Mouse (Mus musculus): ENCODE data around the gene Ramac. TPM values are rescaled to one million over a fixed set of nuclear protein-coding genes. Genes with fewer than 3 reads are reported as not detected.

Gene Ramac
- polyA plus RNA-seq, 1 experiment from 2014 or later, result 125 TPM

DNA sequence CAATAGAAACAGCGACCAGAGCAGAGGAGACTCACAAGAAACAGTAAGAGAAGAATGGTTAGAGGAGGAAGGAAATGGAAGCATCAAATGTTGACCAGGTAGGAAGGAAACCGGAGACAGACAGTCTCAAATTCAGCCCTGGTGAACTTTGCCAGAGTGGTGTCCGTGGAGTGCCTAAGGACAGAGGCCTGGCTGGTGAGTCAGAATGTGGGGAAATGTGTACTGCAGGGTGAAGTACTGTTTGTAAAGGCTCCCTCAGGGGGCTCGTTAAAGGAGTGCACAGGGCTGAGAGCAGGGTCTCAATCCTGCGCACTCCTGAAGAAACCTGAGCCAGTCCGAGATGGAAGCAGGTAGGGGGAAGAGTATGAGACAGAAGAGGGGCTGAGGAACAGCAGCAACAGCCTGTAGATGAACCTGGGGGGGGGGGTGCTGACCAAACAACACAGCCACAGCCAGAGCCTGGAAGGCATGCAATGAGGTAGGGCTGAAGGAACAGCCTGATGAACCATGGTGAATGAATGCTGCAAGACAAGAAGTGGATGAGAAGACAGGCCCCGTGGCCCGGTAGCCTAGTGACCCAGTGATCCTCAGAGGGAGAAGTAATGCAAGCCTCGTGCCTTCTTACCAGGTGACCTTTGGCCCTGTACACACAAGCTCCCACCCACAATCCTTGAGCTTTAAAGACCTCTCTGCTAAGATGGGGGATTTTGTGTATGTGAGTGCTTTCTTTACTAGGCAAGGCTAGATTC, 27.3 kb upstream of the Ramac start:
- Histone ChIP-seq H3K27ac (no peak overlapping the region), H3K27me3 (no peaks in the 10 kb centered on the region), H3K4me1 (no peaks in the 10 kb centered on the region), H3K36me3 (no peaks in the 10 kb centered on the region), H3K9me3 (replicated peaks) (no peaks in the 10 kb centered on the region), H3K9ac (no peak overlapping the region), H3K4me3 (replicated peaks) (no peak overlapping the region), H3K4me2 (no peak overlapping the region)
- 57% methylated on average over 9 of the region's 9 CpGs for WGBS
- no peak for ATAC-seq (replicated peaks; ENCODE audit: low FRiP score)

DNA sequence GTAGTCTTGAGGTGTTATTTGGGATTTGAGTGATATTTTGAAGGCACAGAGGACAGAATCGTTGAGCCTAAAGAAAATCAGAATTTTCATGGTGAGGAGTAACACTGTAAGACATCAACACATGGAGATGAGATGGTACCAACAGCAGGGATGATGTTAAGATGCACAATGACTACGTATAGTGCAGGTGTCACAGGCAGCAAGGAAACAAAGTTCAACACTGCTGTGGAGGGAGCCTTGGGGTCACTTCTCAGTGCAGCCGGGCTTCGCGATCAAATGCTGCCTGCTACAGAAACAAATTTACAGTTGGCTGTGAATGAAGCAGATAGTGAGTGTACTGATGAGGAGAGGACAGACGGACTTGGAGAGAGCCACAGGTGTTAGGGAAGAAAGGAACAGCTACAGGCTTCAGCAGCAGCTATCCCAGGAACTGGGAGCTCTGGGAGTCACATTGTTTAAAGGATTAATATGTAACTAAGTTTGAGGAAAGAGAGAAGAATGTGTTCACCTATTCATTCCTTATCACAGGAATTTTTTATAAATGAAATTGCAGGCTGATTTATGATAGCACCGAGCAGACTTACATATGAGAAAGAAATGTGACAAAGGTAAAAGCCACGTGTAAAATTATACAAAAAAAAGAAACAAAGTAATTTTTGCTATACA, 23.9 kb upstream of the Ramac start:
- WGBS, result 71% methylated on average over 8 of the region's 8 CpGs
- no peak overlapping the region for H3K4me2 ChIP-seq
- H3K27me3 ChIP-seq, result no peaks in the 10 kb centered on the region
- H3K36me3 ChIP-seq, result no peaks in the 10 kb centered on the region
- no peak overlapping the region for H3K9ac ChIP-seq
- no peak overlapping the region for H3K4me3 ChIP-seq (replicated peaks)
- ATAC-seq (replicated peaks; ENCODE audit: low FRiP score), result no peak
- no peaks in the 10 kb centered on the region for H3K4me1 ChIP-seq
- H3K27ac ChIP-seq, result no peak overlapping the region
- no peaks in the 10 kb centered on the region for H3K9me3 ChIP-seq (replicated peaks)

DNA sequence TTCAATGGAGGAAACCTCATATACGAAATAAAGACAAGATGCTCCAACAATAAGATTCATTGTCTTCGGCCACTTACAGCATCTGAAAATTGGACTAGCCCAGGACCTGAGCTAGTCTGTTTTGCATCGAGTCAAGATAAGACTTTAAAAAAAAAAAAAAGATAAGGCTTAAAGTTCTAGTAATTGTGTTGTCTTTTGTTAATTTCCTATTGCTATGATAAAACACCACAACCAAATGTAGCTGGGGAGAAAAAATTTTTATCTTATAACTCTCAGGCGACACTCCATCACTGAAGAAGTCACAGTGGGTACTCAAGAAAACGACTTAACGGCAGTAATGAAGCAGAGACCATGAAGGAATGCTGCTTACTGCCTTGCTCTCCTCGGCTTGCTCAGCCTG, 22.7 kb upstream of the Ramac start:
- Histone ChIP-seq H3K27ac (no peak overlapping the region), H3K4me2 (no peak overlapping the region), H3K9ac (no peak overlapping the region), H3K9me3 (replicated peaks) (no peaks in the 10 kb centered on the region), H3K36me3 (no peaks in the 10 kb centered on the region), H3K4me1 (no peaks in the 10 kb centered on the region), H3K4me3 (replicated peaks) (no peak overlapping the region), H3K27me3 (no peaks in the 10 kb centered on the region)
- ATAC-seq (replicated peaks; ENCODE audit: low FRiP score), result no peak
- WGBS, result 90% methylated on average over 7 of the region's 7 CpGs

DNA sequence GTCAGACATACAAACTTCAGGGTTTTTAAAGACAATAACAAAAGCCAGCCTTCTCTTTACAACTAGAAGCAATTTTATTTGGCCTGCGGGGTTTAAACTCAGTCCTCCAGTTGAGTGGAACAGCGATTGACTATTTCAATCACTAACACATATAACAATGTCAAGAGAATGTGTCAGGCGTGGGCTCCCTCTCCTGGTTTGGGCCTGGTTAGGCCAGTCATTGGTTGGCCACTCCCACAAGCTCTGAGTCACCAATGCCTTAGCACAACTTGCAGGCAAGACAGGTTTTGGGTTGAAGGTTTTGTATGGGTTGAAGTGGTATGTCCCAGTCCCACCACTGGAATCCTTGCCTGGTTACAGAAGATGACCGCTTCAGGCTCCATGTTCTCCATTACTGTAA, 18.6 kb upstream of the Ramac start:
- 0 out of 2 replicates have a peak, but pooled peaks have one; percentile 15 for ATAC-seq (replicated peaks; ENCODE audit: low FRiP score)
- H3K9me3 ChIP-seq (replicated peaks), result no peaks in the 10 kb centered on the region
- no peaks in the 10 kb centered on the region for H3K4me1 ChIP-seq
- no peaks in the 10 kb centered on the region for H3K27me3 ChIP-seq
- no peak overlapping the region for H3K27ac ChIP-seq
- H3K36me3 ChIP-seq, result no peaks in the 10 kb centered on the region
- no peak overlapping the region for H3K9ac ChIP-seq
- WGBS, result 70% methylated on average over 4 of the region's 4 CpGs
- H3K4me2 ChIP-seq, result no peak overlapping the region
- no peak overlapping the region for H3K4me3 ChIP-seq (replicated peaks)

DNA sequence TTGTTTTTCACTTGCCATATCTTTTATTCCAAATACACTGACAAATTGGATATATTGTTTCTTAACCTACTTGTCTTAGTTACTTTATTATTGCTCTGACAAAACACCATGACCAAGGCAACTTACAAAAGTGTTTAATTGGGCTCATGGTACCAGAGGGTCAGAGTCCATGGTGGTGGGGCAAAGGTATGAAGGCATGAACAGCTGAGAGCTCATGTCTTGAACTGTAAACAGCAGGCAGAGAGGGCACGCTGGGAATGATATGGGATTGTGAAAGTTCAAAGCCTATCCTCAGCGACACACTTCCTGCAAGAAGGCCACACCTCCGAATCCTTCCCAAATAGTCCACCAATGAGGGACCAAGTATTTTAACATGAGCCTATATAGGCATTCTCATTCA, 14.8 kb upstream of the Ramac start:
- H3K36me3 ChIP-seq, result no peaks in the 10 kb centered on the region
- H3K9ac ChIP-seq, result no peak overlapping the region
- no peak overlapping the region for H3K4me3 ChIP-seq (replicated peaks)
- no peak overlapping the region for H3K27ac ChIP-seq
- H3K27me3 ChIP-seq, result no peaks in the 10 kb centered on the region
- H3K4me2 ChIP-seq, result no peak overlapping the region
- ATAC-seq (replicated peaks; ENCODE audit: low FRiP score), result no peak
- WGBS, result 88% methylated on average over 3 of the region's 3 CpGs
- no peaks in the 10 kb centered on the region for H3K4me1 ChIP-seq
- H3K9me3 ChIP-seq (replicated peaks), result no peaks in the 10 kb centered on the region

DNA sequence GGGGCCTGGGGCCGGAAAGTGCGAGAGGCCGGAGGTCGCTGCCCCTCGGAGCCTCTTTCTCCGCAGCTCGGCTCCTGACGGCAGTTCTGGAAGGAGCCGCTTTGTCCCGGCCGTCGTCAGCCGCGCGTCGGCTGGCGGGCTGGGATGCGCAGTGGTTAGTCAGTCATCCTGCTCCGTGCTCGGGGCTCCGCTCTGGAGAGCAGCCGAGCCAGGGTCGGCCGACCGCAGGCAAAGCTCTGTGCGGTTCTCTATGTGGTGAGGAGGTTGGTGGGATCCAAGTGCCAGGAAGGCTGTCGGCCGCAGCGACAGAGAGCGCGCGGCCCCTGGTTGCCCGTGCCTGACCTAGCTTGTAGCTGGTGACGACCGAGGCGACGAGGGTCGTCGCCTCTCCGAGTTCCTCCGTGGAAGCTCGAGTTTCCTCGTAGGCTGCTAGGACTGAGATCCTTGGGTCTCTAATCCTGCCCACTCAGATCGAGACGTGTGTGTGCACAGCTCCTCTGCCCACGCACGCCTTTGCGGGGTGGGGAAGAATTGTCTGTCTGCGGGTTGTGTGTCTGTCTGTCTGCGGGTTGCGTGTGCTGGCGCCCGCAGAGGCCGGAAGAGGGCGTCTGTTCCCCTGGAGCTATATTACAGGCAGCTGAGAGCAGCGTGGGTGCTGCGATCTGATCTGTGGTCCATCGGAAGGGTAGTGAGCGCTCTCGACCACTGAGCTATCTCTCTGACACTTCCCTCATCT, 553 bp downstream of the Ramac start:
- peak overlapping the region; percentile 92 for H3K9ac ChIP-seq
- no peaks in the 10 kb centered on the region for H3K9me3 ChIP-seq (replicated peaks)
- H3K4me3 ChIP-seq (replicated peaks), result peak overlapping the region; percentile 96
- peak overlapping the region; percentile 93 for H3K4me2 ChIP-seq
- 2% methylated on average over 60 of the region's 60 CpGs for WGBS
- peak overlapping the region; percentile 92 for H3K27ac ChIP-seq
- no peaks in the 10 kb centered on the region for H3K27me3 ChIP-seq
- H3K4me1 ChIP-seq, result peaks cover 18% of the 10 kb centered on the region
- ATAC-seq (replicated peaks; ENCODE audit: low FRiP score), result peak; percentile 82
- no peaks in the 10 kb centered on the region for H3K36me3 ChIP-seq

DNA sequence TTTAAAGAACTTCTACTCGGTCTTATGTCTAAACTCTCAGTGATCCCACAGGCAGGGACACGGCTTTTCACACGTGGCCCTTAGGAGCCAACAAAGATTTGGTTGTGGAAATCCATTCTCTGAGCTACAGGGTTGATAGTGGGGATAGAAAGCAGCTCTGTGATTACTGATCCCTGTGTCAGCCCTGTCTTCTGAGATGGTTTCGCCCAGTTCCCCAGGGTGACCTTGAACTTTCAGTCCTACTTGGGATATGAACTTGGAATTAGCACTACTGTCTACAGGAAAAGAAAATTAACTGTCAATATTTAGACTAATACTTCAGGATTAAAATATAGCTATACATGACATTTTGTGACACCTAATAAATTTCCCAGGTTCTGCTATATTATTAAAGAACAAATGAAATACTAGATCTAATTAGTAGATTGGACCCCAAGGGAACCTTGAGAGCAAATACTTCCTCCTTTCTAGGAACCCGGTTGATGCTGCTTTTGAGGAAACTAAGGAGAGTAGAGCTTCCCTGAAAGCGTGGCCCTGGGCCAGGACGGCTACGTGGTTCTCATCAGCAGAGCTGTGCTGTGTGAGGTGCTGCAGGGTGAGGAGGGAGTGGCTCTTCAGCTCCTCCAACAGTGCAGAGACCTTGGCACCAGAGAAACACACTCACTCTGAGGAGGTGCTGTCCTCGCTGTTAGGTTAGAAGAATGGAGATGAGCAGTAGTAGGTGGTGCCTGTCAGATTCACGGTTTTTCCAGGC, 10.2 kb downstream of the Ramac start:
- 78% methylated on average over 10 of the region's 10 CpGs for WGBS
- Histone ChIP-seq H3K9ac (no peak overlapping the region), H3K27ac (no peak overlapping the region), H3K9me3 (replicated peaks) (no peaks in the 10 kb centered on the region), H3K4me3 (replicated peaks) (no peak overlapping the region), H3K36me3 (no peaks in the 10 kb centered on the region; the same call in 1 of the 2 replicates), H3K27me3 (no peaks in the 10 kb centered on the region), H3K4me1 (no peaks in the 10 kb centered on the region), H3K4me2 (no peak overlapping the region)
- ATAC-seq (replicated peaks; ENCODE audit: low FRiP score), result no peak

DNA sequence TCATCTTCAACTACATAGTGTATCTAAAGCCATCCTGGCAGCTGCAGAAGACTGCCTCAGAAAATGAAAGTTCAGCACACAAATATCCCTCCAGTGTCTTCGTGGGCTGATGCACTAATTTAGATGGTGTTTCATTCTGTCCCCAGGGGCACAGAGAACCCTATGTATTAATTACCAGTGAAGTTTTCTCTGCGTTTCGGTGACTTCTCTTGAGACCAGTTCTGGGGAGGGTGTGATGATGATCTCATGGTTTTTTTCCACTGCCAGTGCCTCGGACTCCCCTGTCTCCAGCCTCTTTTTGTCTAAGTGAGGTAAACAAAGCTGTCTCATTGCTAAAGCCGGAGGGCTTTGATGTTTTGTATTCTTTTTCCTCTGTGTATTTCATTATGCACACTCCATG, 12.6 kb downstream of the Ramac start:
- Histone ChIP-seq H3K27me3 (no peaks in the 10 kb centered on the region), H3K9me3 (replicated peaks) (0 out of 2 replicates have a peak, but pooled peaks cover under 1% of the 10 kb centered on the region), H3K36me3 (peaks cover 13% of the 10 kb centered on the region), H3K4me1 (no peaks in the 10 kb centered on the region), H3K4me2 (no peak overlapping the region), H3K27ac (no peak overlapping the region), H3K9ac (no peak overlapping the region), H3K4me3 (replicated peaks) (no peak overlapping the region)
- WGBS, result 81% methylated on average over 5 of the region's 5 CpGs
- no peak for ATAC-seq (replicated peaks; ENCODE audit: low FRiP score)

DNA sequence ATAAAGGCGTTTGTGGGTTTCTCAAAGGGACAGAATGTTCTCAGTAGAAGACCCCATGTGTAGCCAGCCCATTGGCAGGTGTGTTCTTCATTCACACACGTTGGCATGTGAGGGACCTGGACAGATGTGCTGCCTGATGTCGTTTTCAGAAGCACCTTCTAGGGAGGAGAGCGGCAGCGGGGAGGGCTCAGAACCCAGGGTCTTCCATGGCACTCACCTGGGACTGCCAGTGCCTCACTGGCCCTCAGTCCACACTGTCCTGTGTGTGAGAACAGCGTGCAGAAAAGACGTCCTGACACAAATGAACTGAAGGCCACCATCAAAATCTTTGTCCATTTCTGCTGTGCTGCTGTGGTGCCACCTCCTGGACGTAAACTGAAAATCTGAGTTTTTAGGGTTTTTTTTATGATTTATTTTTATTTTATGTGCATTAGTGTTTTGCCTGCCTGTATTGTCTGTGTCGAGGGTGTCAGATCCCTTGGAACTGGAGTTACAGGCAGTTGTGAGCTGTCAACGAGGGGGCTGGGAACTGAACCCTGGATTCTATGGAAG, 15.0 kb downstream of the Ramac start:
- peaks cover 33% of the 10 kb centered on the region for H3K36me3 ChIP-seq
- no peak overlapping the region for H3K4me3 ChIP-seq (replicated peaks)
- H3K4me2 ChIP-seq, result no peak overlapping the region
- no peak overlapping the region for H3K9ac ChIP-seq
- no peak overlapping the region for H3K27ac ChIP-seq
- H3K27me3 ChIP-seq, result no peaks in the 10 kb centered on the region
- no peak for ATAC-seq (replicated peaks; ENCODE audit: low FRiP score)
- 76% methylated on average over 10 of the region's 10 CpGs for WGBS
- no peaks in the 10 kb centered on the region for H3K4me1 ChIP-seq
- H3K9me3 ChIP-seq (replicated peaks), result 0 out of 2 replicates have a peak, but pooled peaks cover 6% of the 10 kb centered on the region

DNA sequence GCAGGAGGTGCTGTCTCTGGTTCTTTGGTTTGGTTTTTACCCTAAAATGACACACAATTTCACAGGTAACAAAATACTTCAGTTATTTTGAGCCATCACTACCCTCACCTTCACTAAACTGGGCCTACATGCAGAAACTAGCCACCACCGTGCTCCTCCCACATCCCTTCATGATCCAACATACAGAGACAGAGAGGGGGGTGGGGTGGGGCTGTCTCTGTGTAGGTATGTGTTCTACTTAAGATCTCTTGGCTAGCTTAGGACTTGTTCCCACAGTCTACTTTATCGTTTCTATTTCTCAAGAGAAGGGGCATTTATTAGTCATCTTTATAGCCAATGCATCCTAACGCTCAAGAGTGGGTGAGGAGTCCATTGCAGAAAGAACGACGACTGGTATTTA, 25.8 kb downstream of the Ramac start:
- Histone ChIP-seq H3K36me3 (peaks cover 42% of the 10 kb centered on the region), H3K9me3 (replicated peaks) (no peaks in the 10 kb centered on the region), H3K27me3 (no peaks in the 10 kb centered on the region), H3K4me1 (peaks cover 12% of the 10 kb centered on the region), H3K27ac (peak overlapping the region; percentile 100), H3K4me2 (peak overlapping the region; percentile 90), H3K9ac (peak overlapping the region; percentile 72), H3K4me3 (replicated peaks) (peak overlapping the region; percentile 68)
- WGBS, result 6% methylated on average over 5 of the region's 5 CpGs
- ATAC-seq (replicated peaks; ENCODE audit: low FRiP score), result peak; percentile 53; the same call in 1 of the 2 replicates

DNA sequence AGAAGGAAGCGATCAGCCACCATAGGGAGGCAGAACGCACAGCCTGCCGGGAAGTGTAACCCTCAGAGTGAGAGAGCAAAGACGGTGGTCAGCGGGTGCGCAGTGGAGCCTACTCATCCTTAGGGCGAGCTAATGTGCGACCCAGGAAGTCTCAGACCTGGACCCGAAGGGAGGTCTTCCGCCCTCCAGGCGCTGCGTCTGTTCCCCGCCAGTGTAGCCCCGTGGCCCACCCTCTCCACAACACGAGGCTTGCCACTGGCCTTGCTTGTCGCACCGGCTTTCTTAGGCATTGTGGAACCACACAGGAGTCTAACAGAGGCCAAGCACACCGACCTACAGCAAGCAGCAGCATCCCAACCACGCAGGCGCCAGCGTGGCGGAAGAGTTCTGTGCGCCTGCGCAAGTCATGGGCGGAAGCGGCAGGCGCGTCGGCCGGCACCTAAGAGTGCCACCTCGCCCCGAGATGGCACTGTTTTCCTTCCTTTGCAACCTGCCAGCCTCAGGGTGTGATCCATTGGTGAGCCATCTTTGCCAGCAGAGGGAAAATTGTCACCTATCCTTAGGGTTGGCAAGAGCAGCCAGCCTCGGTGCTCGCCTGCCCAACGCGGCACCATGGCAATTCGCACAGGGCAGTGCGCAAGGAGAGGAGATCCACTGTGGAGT, 26.5 kb downstream of the Ramac start, which contains the start of gene 3110040N11Rik:
TSS of gene 3110040N11Rik (minus strand) at position 384 of the 663 bp plus-strand sequence.
- Histone ChIP-seq H3K4me1 (peaks cover 12% of the 10 kb centered on the region), H3K9ac (peak within 1 kb of the TSS; percentile 72), H3K27ac (peak within 1 kb of the TSS; percentile 100), H3K27me3 (no peaks in the 10 kb centered on the region), H3K36me3 (peaks cover 41% of the 10 kb centered on the region), H3K4me2 (peak within 1 kb of the TSS; percentile 90), H3K4me3 (replicated peaks) (peak within 1 kb of the TSS; percentile 68), H3K9me3 (replicated peaks) (no peaks in the 10 kb centered on the region)
- under 1% methylated on average over 38 of the region's 38 CpGs for whole genome bisulfite sequencing
- ATAC-seq (replicated peaks; ENCODE audit: low FRiP score), result peak; percentile 96

All from kidney, embryonic 15.5 days (tissue).